Mouse (Mus musculus) spleen, postnatal 14 days (tissue): ENCODE measurements around the gene Ctnnbl1.

Source experiments
- DNase-seq, 2 experiments: peaks; one replicate each; pipeline ENCODE4 v3.0.0; 2021 to 2022; ENCODE audit warnings: low spot score in 2 of 2

Ctnnbl1 gene

DNA sequence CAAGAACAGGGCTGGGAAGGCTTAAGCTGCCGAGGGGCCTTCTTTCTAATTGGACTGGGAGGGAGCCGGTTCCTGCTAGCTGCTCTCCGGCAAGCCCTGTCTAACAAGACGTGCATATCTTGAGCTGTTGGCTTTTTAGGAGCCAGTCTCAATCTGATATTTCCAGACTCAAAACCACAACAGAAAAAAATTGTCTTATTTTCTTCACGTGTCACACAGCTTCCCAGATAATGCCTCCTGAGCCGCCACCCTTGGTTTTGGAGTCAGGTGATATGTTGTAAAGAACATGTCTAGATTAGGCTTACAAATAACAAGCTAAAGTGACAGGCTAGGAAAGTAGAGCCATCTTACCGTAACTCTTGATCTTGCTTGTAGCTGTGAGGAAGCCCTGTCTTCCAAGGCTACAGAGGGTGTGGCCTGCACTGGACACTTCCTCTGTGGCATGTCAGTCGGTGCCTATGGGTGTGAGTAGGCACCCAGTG is 56.7 kb downstream of the Ctnnbl1 start:
- DNase-seq = no peak

DNA sequence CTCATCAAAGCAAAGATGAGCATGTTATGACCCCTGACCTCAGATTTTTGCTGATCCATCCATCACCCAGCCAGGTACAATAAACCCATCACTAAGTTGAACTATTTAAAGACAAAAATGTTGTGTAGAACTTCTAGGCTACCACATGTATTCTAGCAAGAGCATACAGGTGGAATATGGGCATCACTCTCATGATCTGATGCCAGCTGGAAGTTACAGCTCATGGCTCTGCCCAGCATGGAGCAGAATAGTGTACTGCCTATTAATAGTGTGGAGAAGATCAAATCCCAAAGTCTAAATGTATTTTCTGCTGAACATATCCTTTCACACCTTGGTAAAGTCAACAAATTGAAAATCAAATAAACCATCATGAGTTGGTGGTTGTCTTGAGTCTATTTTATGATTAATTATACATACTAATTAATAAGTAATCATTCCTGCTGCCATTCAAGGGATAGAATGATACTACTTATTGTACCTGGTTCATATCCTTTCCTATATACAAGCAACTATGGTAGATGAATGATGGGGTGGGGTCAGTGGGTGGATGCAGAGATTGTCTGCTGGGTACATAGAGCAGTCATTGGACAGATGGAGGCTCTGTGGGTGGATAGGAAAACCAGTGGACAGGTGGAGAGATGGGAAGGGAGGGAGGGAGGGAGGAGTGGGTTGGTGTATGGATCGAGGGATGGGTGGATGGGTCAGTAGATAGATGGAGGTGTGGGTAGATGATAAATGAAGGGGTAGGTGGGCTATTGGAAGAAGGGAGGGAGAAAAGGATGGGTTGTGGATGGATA is 58.6 kb downstream of the Ctnnbl1 start:
- DNase-seq = no peak

DNA sequence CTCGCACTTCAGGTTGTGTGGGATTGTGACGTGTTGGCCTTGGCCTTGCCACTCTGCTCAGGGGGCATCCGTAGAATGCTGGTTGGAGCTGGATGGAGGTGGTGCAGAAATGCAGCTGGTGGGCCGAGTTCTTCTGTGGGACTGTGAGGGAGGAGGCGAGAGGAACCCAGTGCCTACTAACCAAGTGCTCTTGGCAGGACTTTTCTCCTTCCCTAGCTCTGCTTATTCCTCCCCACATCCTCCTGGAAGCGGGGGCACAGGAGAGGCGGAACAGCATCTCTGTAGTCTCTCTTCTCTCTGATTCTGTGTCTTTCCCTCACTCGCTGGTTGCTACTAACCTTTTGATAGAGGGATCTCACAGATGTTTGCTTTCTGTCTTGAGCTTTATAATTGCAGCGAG is 62.3 kb downstream of the Ctnnbl1 start:
- no peak for DNase-seq

DNA sequence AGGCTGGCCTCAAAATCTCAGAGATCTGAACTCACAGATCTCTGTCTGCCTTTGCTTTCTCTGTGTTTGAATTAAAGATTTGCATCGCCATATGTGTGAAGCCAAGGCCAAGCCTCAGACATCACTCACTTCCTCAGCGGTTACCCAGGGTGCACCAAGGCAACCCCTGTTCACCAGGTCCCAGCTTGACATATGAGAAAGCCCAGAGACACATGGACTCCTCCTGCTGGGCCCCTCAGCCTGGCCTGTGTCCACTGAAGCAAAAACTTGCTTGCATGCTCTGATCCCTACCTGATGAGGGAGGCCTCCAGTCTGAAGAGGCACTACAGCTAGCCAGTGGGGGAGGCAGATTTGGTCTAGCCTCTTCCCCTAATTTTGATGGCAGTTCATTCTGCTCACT is 63.1 kb downstream of the Ctnnbl1 start:
- no peak for DNase-seq

DNA sequence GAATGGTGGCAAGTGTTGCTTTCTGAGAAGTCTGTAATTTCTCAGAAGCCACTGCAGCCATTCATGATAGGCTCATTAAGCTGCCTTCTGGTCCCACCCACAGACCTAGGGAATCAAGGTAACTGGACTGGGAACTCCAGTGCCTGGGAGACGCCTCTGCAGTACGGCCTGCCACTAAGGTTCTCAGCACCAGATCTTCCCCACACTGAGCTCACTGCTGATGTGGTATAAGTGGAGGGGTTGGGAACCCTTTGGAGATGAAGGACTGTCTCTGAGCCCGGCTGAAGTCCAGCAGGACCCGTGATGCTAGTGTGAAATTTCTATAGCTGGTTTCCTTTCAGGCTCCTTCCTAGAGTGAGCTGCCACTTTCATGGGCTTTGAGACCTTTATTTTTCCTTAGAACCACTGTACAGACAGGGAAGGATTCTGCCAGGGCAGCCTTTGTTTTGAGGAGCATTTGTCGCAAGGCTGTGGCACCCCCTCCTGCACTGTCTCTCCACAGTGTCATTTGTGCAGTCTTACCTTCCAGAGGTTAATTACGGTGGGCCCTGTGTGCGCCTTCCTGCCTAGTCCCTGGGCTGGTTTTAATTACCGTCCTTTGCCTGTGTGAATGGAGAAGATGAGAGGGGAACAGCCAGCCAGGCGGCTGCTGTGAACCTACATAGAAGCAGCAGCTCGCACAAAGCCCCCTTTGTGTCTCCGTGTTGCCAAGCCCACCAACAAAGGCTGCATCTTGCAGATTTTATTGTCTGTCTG is 63.7 kb downstream of the Ctnnbl1 start:
- no peak for DNase-seq

DNA sequence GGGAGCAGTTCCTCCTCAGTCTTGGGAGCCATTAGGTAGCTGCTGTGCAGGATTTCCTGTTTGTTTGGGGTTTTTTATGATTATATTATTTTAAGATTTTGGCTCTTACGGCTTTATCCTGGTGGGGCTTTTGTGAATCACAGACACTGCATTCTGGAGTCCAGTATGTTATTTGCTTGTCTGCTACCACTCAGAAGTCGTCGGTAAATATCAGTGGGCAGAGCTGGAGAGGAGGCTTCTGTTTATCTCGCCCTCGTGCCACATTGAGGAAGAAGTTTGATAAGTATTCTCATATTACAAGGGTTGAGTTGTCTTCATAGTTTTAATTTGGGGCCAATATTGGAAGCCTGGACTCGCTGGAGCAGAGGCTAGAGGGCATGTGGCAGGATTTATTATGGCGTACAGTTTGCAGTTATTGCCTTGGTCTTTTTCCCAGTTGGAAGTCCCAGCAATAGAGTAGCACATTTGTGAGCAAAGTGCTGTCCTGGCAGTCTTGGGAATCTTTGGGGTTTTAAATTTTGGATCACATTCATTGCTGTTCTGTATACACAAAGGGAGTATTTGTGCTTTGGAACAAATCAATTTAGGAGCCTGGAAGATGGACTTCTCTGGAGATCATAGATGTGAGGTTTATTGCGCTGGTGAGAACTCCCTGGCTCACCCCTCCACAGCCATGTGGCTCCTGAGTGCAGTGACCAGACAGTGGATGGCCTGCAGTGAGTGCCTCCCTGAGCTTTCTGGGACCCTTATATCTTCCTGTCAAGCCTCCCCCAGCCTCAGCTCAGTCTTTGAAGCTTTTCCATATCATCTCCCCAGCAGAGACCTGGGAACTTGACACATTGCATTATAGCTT is 64.5 kb downstream of the Ctnnbl1 start:
- no peak for DNase-seq

DNA sequence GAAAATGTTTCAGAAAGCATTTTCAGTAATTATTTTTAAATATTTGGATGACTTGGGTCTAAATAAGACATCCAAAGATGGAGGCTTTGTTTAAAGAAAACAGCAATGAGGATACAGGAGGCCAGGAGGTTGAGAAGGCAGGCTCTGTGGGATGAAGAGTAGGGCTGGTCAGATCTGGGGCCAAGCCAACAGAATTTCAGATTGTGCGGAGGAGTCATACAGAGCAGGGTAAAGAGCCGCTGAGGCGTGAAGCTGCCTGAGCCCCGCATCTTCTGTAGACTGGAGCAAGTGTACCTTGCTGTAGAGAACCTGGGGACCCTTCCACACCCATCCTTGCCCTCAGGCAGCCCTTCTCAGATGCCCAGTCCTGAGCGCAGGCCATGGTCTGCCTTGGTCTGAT is 65.5 kb downstream of the Ctnnbl1 start:
- no peak for DNase-seq

DNA sequence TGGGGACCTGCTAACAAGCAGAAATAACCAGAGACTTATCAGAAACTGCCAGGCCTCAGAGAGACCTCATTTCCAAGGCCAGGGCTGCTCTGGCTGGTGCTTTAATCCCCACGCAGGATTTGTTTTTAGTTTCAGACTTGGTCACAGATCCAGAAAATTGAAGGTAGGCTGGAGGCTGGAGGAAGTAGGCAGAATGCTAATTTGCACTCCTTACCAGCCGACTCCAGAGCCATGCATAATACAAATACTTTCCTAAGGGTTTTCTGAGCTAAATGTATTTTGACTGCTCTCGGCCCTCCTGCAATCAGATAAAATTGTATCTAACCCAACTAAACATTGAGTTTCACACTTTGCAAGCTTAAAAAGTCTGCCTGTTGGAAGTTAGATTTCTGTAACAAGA is 67.2 kb downstream of the Ctnnbl1 start:
- DNase-seq = no peak

DNA sequence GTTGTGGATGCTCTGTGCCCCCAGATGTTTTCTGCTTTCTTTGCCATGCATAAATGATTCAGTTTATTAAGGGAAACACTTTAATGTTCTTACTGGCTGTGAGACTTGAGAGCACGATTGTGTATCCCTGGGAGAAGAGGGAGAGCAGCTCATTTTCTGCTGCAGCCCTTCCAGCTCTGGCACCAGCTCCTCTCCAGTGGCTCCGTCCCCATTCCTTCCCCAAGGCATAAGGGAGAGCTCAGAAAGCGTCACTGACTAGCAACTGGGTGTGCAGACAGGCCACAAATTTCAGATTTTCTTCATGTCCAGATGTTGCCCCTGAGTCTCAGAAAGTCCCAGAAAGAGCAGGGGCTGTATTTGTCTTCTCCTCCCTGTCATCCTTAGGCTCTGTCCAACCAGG is 67.9 kb downstream of the Ctnnbl1 start:
- no peak for DNase-seq

DNA sequence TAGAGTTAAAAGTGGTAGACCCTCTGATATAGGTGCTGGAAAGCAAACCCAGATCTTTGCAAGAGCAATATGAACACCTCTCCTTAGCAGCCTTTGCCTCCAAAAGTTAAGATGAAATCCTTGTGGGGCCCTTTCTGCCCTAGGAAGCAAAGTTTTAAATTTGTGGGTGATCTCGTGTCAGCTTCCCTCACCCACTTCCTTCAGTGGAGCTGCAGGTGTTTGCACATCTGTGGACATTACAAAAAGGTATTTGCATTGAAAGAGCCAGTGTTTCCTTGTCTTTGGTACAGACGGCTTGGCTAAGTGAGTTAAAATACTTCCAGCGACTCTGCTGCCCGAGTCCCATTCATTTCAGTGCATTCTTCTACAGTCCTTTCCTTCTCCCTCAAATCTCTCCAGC is 69.9 kb downstream of the Ctnnbl1 start:
- DNase-seq = no peak

DNA sequence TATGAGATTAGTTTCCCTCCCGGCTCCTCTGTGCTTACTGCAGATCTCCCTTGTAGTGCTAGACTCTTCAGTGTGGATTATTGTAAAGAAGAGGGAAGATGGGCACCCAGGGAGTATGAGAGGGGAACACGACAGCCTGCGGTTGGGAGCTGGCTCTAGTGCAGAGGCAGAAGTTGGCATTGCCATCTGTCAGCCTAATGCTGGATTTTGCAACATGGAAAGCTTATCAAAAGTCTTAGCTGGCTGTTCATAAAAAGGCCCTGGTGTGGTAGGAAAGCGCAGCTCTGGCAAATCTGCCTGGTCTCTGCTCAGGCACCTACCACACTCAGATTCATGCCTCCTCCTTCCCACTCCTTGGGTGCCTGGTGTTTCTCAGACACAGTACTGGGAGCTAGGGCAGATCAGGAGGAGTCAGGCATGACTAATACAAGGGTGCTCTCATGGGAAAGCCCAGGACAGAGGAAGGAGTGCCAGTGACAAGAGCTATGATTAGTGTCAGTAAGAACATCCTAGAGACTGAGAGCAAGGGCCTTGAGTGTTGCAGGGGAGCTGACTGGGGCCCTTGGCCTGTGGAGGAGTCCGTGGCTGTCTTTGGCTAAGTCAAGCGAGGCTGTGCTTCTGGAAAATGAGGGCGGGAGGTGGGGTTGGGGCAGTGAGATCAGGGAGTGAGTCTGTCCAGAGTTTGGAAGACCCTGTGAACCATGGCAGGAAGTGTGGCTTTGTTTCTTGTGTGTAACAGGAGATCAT is 70.6 kb downstream of the Ctnnbl1 start:
- DNase-seq = no peak

DNA sequence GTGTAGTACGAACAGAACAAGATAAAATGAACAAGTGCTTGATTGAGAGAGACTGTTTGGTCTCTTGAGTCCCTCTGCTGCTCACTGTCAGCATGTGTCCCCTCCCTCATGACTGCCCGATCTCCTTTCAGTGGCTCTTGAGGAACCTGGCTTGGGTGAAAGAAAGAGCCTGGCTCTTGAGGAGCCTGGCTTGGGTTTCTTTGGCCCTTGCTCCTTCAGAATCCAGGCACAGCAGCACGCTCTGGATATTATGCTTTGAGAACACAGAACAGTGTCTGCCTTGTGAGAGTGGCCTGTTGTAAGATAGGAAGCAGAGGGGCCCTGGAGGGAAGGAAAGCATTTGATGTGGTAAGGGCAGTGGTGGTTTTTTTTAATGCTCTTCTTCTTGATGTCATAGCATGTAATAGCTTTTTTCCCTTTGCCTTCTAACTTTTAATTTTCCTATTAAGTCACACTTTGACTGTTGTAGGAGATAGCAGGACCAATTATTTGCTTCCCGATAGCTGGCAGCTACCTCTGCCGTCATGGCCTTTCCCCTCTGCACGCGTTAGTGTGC is 71.2 kb downstream of the Ctnnbl1 start:
- no peak for DNase-seq

DNA sequence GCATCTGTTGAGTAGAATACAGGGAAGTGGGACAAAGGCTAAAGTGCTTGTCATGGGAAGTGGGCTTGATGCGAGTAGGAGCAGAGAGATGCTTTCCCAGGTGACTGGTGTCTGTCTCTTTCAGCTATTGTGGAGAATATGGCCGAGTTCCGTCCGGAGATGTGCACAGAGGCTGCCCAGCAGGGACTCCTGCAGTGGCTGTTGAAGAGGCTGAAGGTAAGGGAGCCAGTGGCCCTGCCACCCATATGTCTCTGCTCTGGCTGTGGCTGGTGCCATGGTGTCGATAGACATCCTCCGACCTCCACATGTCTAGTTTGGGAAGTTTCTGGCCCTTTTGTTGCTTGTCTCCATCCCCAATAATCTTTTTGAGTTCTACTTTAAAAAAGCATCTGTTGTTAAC is 72.1 kb downstream of the Ctnnbl1 start:
- DNase-seq = no peak

DNA sequence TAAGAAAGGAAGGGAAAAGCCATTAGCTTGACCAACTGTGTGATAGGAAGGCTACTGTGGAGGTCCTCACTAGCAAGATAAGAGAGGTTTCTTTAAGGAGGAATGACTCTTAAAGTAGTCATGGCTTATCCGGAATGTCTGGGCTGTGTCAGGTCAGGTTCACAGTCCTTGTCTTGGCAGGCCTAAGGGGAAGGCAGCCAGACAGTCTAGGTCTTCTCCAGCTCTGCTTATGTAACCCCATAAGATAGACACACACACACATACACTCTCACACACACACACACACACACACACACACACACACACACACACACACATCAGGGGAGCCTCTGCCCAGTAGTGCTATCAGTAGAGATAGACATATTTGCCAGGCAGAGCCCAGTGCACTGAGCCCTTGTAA is 73.5 kb downstream of the Ctnnbl1 start:
- no peak for DNase-seq

DNA sequence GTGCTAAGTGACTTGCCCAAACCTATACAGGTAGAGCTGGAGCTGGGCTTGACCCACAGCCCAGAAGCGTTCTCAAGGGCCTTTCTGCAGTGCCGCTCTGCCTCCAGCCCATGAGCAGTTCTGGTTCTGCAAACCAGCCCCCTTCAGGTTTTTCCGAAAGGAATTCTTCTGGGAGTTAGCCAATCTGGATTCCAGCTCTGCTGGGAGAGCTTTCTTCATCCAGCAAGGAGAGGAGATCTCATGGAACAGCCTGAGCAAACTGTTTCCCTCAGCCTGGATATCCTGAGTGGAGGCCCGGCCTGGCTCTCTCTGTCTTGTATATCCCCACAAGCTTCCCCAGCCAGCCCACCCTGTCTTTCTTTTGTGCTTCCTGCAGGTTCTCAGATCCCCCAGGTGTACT is 75.9 kb downstream of the Ctnnbl1 start:
- DNase-seq = no peak

DNA sequence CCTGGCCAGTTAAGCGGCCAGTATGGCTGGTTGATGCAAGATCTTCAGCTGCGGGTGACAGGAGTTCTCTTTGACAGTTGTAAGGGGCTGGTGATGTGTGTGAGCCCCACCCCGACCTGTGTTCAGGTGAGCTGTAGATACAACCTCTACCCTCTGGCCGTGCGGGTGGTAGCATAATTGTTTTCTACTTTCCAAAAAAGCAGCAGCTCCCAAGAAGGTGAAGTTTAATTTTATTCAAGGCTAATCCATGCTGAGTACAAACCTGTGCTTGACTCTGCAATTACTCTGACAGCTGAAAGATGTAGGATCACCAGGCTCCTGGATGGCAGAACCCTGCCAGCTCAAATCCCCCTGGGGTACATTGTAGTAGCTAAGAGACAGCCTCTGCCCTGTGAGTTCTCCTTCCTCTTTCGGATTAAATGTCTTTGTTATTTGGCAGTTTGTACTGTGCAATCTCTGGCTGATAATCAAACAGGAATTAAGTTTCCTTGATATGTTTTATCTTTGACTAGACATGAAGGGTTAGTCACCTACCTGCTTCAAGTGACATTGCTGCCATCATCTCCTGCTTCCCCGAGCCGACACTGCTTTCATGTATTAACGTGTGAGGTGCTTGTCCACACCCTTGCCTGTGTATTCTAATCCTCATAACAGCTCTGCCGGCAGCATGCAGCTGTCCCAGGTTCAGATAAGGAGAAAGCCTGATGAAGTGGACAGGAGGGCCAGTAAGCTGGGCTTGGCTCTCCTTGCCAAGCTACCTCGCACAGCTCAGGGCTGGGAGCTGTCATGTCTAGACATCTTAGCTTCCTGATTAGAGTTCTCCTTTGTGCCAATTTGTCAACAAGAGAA is 77.1 kb downstream of the Ctnnbl1 start:
- DNase-seq = no peak

DNA sequence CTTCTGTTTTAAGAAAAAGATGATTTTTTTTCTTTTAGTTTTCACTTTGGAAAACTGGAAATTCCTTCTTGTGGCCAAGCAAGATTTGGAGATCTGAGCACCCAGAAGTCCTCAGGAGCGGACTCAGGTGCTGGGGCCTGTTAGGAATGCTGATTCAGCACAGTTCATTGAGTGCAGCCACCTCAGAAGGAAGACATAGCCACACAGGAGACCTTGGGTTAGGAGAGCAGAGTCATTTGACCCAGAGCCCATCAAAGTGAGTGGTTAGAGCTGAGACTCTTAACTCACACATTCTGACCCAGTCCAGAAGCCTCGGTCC is 77.7 kb downstream of the Ctnnbl1 start:
- DNase-seq = no peak

DNA sequence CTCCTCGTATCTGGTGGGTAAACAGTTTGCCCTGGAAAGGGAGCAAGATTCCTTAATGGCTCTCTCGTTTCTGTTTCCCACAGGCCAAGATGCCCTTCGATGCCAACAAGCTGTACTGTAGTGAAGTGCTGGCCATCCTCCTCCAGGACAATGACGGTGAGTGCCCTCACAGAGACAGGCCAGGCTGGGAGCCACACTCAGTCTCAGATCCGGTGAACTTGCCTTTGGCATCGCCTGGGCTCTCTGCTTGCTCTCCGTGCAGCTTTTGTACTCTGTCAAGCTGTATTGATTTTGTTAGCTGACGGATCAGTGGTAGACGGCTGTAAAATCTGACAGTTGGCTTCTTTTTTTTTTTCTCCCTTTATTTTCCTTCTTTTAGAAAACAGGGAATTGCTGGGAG is 80.5 kb downstream of the Ctnnbl1 start:
- no peak for DNase-seq

DNA sequence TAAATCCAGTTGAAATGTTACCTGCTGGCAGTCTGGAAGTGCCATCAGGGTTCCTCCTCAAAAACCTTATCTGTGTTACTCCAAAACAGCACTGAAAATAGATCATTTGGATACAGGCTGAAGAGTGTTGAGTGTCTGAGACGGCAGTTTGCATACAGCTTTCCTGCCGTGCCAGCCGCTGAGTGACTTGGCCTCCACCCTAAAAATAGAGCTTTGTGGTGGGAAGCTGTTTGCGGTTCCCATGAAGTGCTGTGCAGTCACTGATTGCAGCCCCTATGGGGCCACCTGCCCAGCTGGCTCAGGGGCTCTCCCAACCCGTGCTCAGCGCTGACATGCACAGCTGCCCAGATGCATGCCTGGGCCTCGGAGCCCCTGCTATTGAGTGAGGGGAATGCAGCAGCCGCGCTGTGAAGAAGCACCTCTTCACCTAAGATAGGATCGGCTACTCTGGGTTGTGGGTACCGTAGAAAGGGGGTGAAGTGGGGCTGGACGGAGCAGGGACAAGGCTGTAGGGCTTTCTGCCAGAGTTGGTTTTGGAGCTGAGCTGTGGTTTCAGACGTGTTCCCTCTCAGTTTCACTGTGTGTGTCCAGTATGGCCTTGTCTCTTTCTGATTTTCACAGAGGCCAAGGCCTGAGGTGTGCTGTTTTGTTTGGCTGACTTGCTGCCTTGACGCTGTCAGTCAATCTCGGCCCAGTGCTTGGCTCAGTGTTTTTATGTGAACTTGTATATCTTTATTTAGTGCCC is 81.5 kb downstream of the Ctnnbl1 start:
- no peak for DNase-seq

DNA sequence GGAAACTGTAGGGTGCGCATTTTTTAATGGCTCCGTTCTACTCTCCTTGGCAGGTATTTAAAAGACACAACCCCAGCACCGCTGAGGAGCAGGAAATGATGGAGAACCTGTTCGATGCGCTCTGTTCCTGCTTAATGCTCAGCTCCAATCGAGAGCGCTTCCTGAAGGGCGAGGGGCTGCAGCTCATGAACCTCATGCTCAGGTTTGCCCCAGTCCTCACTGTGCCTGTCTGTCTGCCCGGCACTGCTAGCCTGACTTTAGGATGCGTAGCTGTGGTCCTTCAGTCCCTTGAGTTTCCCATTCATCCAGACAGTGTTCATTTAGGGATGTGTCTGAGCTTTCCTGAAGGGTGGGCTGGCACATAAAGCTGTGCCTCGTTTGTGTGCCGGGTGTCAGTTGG is 82.2 kb downstream of the Ctnnbl1 start:
- DNase-seq = no peak
